Mouse (Mus musculus): ENCODE results near the gene Galnt5. TPM values are rescaled to one million over a fixed set of nuclear protein-coding genes. Genes with fewer than 3 reads are reported as not detected.

Galnt5 gene
- 0.74 and 0.84 TPM in 2 replicates for polyA plus RNA-seq (2014; fragmentation: Nextera tagmentation; extraction: Ambion mirVana)

DNA sequence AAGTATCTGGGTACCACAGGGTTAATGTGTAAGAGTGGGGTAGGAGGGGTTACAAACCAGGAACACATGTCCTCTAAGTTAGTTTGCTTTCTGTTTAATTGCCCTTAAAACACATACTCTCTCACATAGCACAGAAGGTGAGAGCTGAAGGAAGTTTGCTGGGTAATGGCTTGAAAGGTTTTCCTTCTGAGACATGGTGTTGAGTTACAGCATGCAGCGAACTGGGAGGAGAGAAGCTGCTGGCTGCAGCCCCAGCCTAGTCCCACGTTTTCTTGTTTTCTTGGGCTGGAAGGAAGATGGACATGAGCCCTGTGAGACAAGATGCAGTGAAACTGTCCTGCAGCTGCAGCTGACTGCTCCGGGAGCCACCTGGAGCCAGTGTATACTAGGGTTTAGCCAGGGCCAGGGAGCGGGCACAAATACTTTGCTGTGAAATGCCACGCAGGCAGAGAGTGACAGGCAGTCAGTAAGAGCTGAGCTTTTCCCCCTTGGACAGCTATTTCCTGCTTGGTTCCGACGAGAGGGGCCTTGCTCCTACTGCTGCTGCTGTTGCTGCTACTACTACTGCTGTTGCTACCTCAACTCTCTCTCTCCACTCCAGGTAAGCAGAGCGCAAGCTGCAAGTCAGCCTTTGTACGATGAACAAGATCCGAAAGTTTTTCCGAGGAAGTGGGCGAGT is at the start of gene Galnt5:
Galnt5 (plus strand) TSS at position 133 of the 679 bp plus-strand sequence.
- ATAC-seq (ENCODE audit: low FRiP score): no peak

DNA sequence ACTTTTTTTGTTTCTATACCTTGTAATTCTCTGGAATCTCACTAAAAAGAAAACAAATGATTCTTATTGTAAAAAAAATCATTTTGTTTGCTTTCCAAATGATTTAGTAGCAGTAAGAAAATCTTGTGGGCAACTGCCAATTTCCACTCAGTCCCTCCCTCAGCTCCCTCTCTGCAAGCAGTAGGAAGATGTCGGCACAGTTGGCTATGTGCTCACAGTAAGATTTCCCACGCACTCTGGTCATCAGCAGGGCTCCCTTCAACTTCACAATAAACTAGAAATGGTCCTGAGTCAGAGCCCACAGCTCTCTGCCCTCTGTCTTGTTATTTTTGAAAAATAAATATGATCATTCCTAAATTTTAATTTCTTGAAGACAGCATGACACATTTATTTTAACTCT is 46.1 kb upstream of the Galnt5 start:
- no peaks in the 10 kb centered on the region for H3K27me3 ChIP-seq (ENCODE audit: control insufficient read depth, insufficient read depth, low read length)
- 71% methylated on average over 2 of the region's 2 CpGs for WGBS
- no peaks in the 10 kb centered on the region for H3K36me3 ChIP-seq (ENCODE audit: control insufficient read depth, insufficient read depth, low read length)
- H3K9ac ChIP-seq (ENCODE audit: low read depth, low read length): no peak overlapping the region
- no peak overlapping the region for H3K27ac ChIP-seq (ENCODE audit: low read depth, low read length)
- H3K9me3 ChIP-seq (ENCODE audit: control insufficient read depth, low read length): no peaks in the 10 kb centered on the region
- no peak overlapping the region for H3K4me2 ChIP-seq (replicated peaks; ENCODE audit: low read depth, low read length)
- H3K4me3 ChIP-seq (ENCODE audit: low read depth, low read length): no peak overlapping the region
- no peaks in the 10 kb centered on the region for H3K4me1 ChIP-seq (replicated peaks; ENCODE audit: control insufficient read depth, insufficient read depth, low read length)
- DNase-seq (ENCODE audit: low spot score): no peak
- ATAC-seq (ENCODE audit: low FRiP score): no peak

More for the DNA sequence above, at the start of gene Galnt5:
- Histone ChIP-seq H3K4me1 (replicated peaks; ENCODE audit: control insufficient read depth, insufficient read depth, low read length) (no peaks in the 10 kb centered on the region), H3K9ac (ENCODE audit: low read depth, low read length) (no peak within 1 kb of the TSS), H3K36me3 (ENCODE audit: control insufficient read depth, insufficient read depth, low read length) (no peaks in the 10 kb centered on the region), H3K27ac (ENCODE audit: low read depth, low read length) (no peak within 1 kb of the TSS), H3K4me2 (replicated peaks; ENCODE audit: low read depth, low read length) (no peak within 1 kb of the TSS), H3K9me3 (ENCODE audit: control insufficient read depth, low read length) (no peaks in the 10 kb centered on the region), H3K4me3 (ENCODE audit: low read depth, low read length) (no peak within 1 kb of the TSS), H3K27me3 (ENCODE audit: control insufficient read depth, insufficient read depth, low read length) (no peaks in the 10 kb centered on the region)
- WGBS: 56% methylated on average over 12 of the region's 12 CpGs
- DNase-seq (ENCODE audit: low spot score): peak; percentile 6

GRCm38 (mm10) chr2:57960786-57961185 is 36.9 kb upstream of the Galnt5 start:
- no peaks in the 10 kb centered on the region for H3K4me1 ChIP-seq (replicated peaks; ENCODE audit: control insufficient read depth, insufficient read depth, low read length)
- H3K27ac ChIP-seq (ENCODE audit: low read depth, low read length): no peak overlapping the region
- no peak overlapping the region for H3K4me3 ChIP-seq (ENCODE audit: low read depth, low read length)
- WGBS: 85% methylated on average over 5 of the region's 5 CpGs
- DNase-seq (ENCODE audit: low spot score) (no peak), ATAC-seq (ENCODE audit: low FRiP score) (no peak)
- no peaks in the 10 kb centered on the region for H3K27me3 ChIP-seq (ENCODE audit: control insufficient read depth, insufficient read depth, low read length)
- no peaks in the 10 kb centered on the region for H3K36me3 ChIP-seq (ENCODE audit: control insufficient read depth, insufficient read depth, low read length)
- no peak overlapping the region for H3K9ac ChIP-seq (ENCODE audit: low read depth, low read length)
- no peak overlapping the region for H3K4me2 ChIP-seq (replicated peaks; ENCODE audit: low read depth, low read length)
- no peaks in the 10 kb centered on the region for H3K9me3 ChIP-seq (ENCODE audit: control insufficient read depth, low read length)

- no peak overlapping the region for H3K27ac ChIP-seq (ENCODE audit: low read depth, low read length)
- no peak overlapping the region for H3K4me2 ChIP-seq (replicated peaks; ENCODE audit: low read depth, low read length)
- no peaks in the 10 kb centered on the region for H3K4me1 ChIP-seq (replicated peaks; ENCODE audit: control insufficient read depth, insufficient read depth, low read length)
- no peaks in the 10 kb centered on the region for H3K9me3 ChIP-seq (ENCODE audit: control insufficient read depth, low read length)
- no peak overlapping the region for H3K9ac ChIP-seq (ENCODE audit: low read depth, low read length)
- no peak overlapping the region for H3K4me3 ChIP-seq (ENCODE audit: low read depth, low read length)
- no peaks in the 10 kb centered on the region for H3K27me3 ChIP-seq (ENCODE audit: control insufficient read depth, insufficient read depth, low read length)
- DNase-seq (ENCODE audit: low spot score) (no peak), ATAC-seq (ENCODE audit: low FRiP score) (no peak)
- no peaks in the 10 kb centered on the region for H3K36me3 ChIP-seq (ENCODE audit: control insufficient read depth, insufficient read depth, low read length)
These were observed 15.4 kb upstream of the Galnt5 start for GRCm38 (mm10) chr2:57982248-57982647.

GRCm38 (mm10) chr2:57991084-57991483 is 6.6 kb upstream of the Galnt5 start:
- no peaks in the 10 kb centered on the region for H3K4me1 ChIP-seq (replicated peaks; ENCODE audit: control insufficient read depth, insufficient read depth, low read length)
- DNase-seq (ENCODE audit: low spot score): no peak

DNA sequence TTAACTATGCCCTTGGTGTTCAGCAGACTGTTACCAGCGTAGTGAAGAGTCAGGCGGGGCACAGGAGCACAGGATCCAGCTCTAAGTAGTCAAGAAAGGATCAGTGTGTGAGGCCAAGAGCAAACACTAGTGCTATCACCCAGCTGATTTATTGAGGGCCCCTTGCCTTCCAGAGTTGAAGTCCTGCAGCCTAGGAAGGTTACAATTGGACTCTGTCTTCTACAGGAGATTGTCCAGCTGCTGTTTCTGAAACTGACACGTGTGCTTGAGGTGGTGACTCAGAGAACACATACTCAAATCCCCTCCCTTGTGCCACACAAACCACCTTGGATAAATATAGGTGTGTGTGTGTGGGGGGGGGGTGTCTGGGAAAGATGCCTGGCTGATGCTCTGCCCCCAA is 3.8 kb downstream of the Galnt5 start:
- WGBS: 83% methylated on average over 3 of the region's 3 CpGs

More at GRCm38 (mm10) chr2:57991084-57991483, 6.6 kb upstream of the Galnt5 start:
- Histone ChIP-seq H3K36me3 (ENCODE audit: control insufficient read depth, insufficient read depth, low read length) (no peaks in the 10 kb centered on the region), H3K9me3 (ENCODE audit: control insufficient read depth, low read length) (no peaks in the 10 kb centered on the region), H3K27me3 (ENCODE audit: control insufficient read depth, insufficient read depth, low read length) (no peaks in the 10 kb centered on the region), H3K9ac (ENCODE audit: low read depth, low read length) (no peak overlapping the region), H3K27ac (ENCODE audit: low read depth, low read length) (no peak overlapping the region), H3K4me3 (ENCODE audit: low read depth, low read length) (no peak overlapping the region), H3K4me2 (replicated peaks; ENCODE audit: low read depth, low read length) (no peak overlapping the region)
- 95% methylated on average over 2 of the region's 2 CpGs for WGBS
- ATAC-seq (ENCODE audit: low FRiP score): no peak

DNA sequence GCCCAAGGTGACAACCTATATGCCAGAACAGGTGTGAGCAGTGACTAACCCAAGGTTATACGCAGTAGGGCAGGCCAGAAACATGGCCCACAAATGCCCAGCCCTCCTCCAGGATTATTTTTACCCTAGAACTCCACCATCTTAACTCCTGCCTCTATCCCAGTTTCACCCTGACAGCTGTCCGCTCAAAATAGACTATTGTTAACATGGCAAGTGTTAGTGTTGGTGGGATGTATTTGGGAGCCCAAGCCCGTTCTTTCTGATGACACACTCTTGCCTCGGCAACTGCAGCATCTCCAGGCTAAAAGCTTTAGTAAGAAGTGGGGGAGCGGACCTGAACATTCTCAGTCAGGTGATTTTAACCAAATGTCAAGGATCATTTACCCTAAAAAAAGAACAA is 9.4 kb downstream of the Galnt5 start:
- DNase-seq (ENCODE audit: low spot score) (no peak), ATAC-seq (ENCODE audit: low FRiP score) (no peak)
- Histone ChIP-seq H3K36me3 (ENCODE audit: control insufficient read depth, insufficient read depth, low read length) (no peaks in the 10 kb centered on the region), H3K4me1 (replicated peaks; ENCODE audit: control insufficient read depth, insufficient read depth, low read length) (no peaks in the 10 kb centered on the region), H3K4me2 (replicated peaks; ENCODE audit: low read depth, low read length) (no peak overlapping the region), H3K9ac (ENCODE audit: low read depth, low read length) (no peak overlapping the region), H3K27me3 (ENCODE audit: control insufficient read depth, insufficient read depth, low read length) (no peaks in the 10 kb centered on the region), H3K4me3 (ENCODE audit: low read depth, low read length) (no peak overlapping the region), H3K27ac (ENCODE audit: low read depth, low read length) (no peak overlapping the region), H3K9me3 (ENCODE audit: control insufficient read depth, low read length) (no peaks in the 10 kb centered on the region)
- 93% methylated on average over 5 of the region's 5 CpGs for WGBS

More for the DNA sequence above, 3.8 kb downstream of the Galnt5 start:
- ATAC-seq (ENCODE audit: low FRiP score) (no peak), DNase-seq (ENCODE audit: low spot score) (no peak)
- H3K9me3 ChIP-seq (ENCODE audit: control insufficient read depth, low read length): no peaks in the 10 kb centered on the region
- H3K36me3 ChIP-seq (ENCODE audit: control insufficient read depth, insufficient read depth, low read length): no peaks in the 10 kb centered on the region
- H3K4me1 ChIP-seq (replicated peaks; ENCODE audit: control insufficient read depth, insufficient read depth, low read length): no peaks in the 10 kb centered on the region
- H3K9ac ChIP-seq (ENCODE audit: low read depth, low read length): no peak overlapping the region
- no peaks in the 10 kb centered on the region for H3K27me3 ChIP-seq (ENCODE audit: control insufficient read depth, insufficient read depth, low read length)
- H3K27ac ChIP-seq (ENCODE audit: low read depth, low read length): no peak overlapping the region
- no peak overlapping the region for H3K4me3 ChIP-seq (ENCODE audit: low read depth, low read length)
- H3K4me2 ChIP-seq (replicated peaks; ENCODE audit: low read depth, low read length): no peak overlapping the region

GRCm38 (mm10) chr2:58023556-58023955 is 25.9 kb downstream of the Galnt5 start:
- ATAC-seq (ENCODE audit: low FRiP score): no peak

GRCm38 (mm10) chr2:58026740-58027139 is 29.1 kb downstream of the Galnt5 start:
- Histone ChIP-seq H3K36me3 (ENCODE audit: control insufficient read depth, insufficient read depth, low read length) (no peaks in the 10 kb centered on the region), H3K4me2 (replicated peaks; ENCODE audit: low read depth, low read length) (no peak overlapping the region), H3K9ac (ENCODE audit: low read depth, low read length) (no peak overlapping the region), H3K9me3 (ENCODE audit: control insufficient read depth, low read length) (no peaks in the 10 kb centered on the region), H3K27me3 (ENCODE audit: control insufficient read depth, insufficient read depth, low read length) (no peaks in the 10 kb centered on the region), H3K4me3 (ENCODE audit: low read depth, low read length) (no peak overlapping the region), H3K4me1 (replicated peaks; ENCODE audit: control insufficient read depth, insufficient read depth, low read length) (no peaks in the 10 kb centered on the region), H3K27ac (ENCODE audit: low read depth, low read length) (no peak overlapping the region)
- no peak for ATAC-seq (ENCODE audit: low FRiP score)
- no peak for DNase-seq (ENCODE audit: low spot score)
- 86% methylated on average over 5 of the region's 5 CpGs for WGBS

More at GRCm38 (mm10) chr2:58023556-58023955, 25.9 kb downstream of the Galnt5 start:
- H3K27me3 ChIP-seq (ENCODE audit: control insufficient read depth, insufficient read depth, low read length): no peaks in the 10 kb centered on the region
- no peaks in the 10 kb centered on the region for H3K36me3 ChIP-seq (ENCODE audit: control insufficient read depth, insufficient read depth, low read length)
- H3K27ac ChIP-seq (ENCODE audit: low read depth, low read length): no peak overlapping the region
- no peak for DNase-seq (ENCODE audit: low spot score)
- no peaks in the 10 kb centered on the region for H3K9me3 ChIP-seq (ENCODE audit: control insufficient read depth, low read length)
- no peak overlapping the region for H3K9ac ChIP-seq (ENCODE audit: low read depth, low read length)
- no peaks in the 10 kb centered on the region for H3K4me1 ChIP-seq (replicated peaks; ENCODE audit: control insufficient read depth, insufficient read depth, low read length)
- 89% methylated on average over 6 of the region's 6 CpGs for WGBS
- H3K4me2 ChIP-seq (replicated peaks; ENCODE audit: low read depth, low read length): no peak overlapping the region
- no peak overlapping the region for H3K4me3 ChIP-seq (ENCODE audit: low read depth, low read length)

Data from hindbrain, embryonic 11.5 days (tissue).